Mouse (Mus musculus): ENCODE results near the gene Skap2. TPM values are rescaled to one million over a fixed set of nuclear protein-coding genes. Genes with fewer than 3 reads are reported as not detected.
A peak's percentile ranks its signal among the peaks of the same experiment; 100 is the strongest.

Gene Skap2
- polyA plus RNA-seq, 1 experiment = 10.9 TPM

- no peak overlapping the region for H3K27ac ChIP-seq (ENCODE audit: insufficient read depth, low read length)
- H3K4me1 ChIP-seq (ENCODE audit: control insufficient read depth, insufficient read depth, low read length) = no peaks in the 10 kb centered on the region; the same call in 1 of the 2 replicates
- H3K4me3 ChIP-seq (ENCODE audit: insufficient read depth, low read length) = no peak overlapping the region
- no peak for TF ChIP-seq POLR2A (IDR thresholded peaks at IDR 0.05; ENCODE audit: extremely low read depth, insufficient read depth, low read length)
- no peak for TF ChIP-seq CTCF (IDR thresholded peaks at IDR 0.05; ENCODE audit: extremely low read depth, insufficient read depth, low read length)
Observed at GRCm38 (mm10) chr6:51881181-51881968, 131.0 kb downstream of the Skap2 start.

GRCm38 (mm10) chr6:51880778-51881177, 131.6 kb downstream of the Skap2 start:
- Histone ChIP-seq H3K27ac (ENCODE audit: insufficient read depth, low read length) (no peak overlapping the region), H3K4me1 (ENCODE audit: control insufficient read depth, insufficient read depth, low read length) (no peaks in the 10 kb centered on the region; the same call in 1 of the 2 replicates), H3K4me3 (ENCODE audit: insufficient read depth, low read length) (no peak overlapping the region)
- TF ChIP-seq CTCF (IDR thresholded peaks at IDR 0.05; ENCODE audit: extremely low read depth, insufficient read depth, low read length) (no peak), POLR2A (IDR thresholded peaks at IDR 0.05; ENCODE audit: extremely low read depth, insufficient read depth, low read length) (no peak)

- no peak for TF ChIP-seq CTCF (IDR thresholded peaks at IDR 0.05; ENCODE audit: extremely low read depth, insufficient read depth, low read length)
- TF ChIP-seq POLR2A (IDR thresholded peaks at IDR 0.05; ENCODE audit: extremely low read depth, insufficient read depth, low read length) = no peak
Observed at GRCm38 (mm10) chr6:51878551-51878950, 133.8 kb downstream of the Skap2 start.

GRCm38 (mm10) chr6:51876841-51877553, 135.4 kb downstream of the Skap2 start:
- no peaks in the 10 kb centered on the region for H3K4me1 ChIP-seq (ENCODE audit: control insufficient read depth, insufficient read depth, low read length)
- no peak overlapping the region for H3K4me3 ChIP-seq (ENCODE audit: insufficient read depth, low read length)
- H3K27ac ChIP-seq (ENCODE audit: insufficient read depth, low read length) = no peak overlapping the region
- TF ChIP-seq CTCF (IDR thresholded peaks at IDR 0.05; ENCODE audit: extremely low read depth, insufficient read depth, low read length) (no peak), POLR2A (IDR thresholded peaks at IDR 0.05; ENCODE audit: extremely low read depth, insufficient read depth, low read length) (no peak)

More at GRCm38 (mm10) chr6:51878551-51878950, 133.8 kb downstream of the Skap2 start:
- no peak overlapping the region for H3K4me3 ChIP-seq (ENCODE audit: insufficient read depth, low read length)
- H3K4me1 ChIP-seq (ENCODE audit: control insufficient read depth, insufficient read depth, low read length) = no peaks in the 10 kb centered on the region; the same call in 1 of the 2 replicates
- H3K27ac ChIP-seq (ENCODE audit: insufficient read depth, low read length) = no peak overlapping the region

- H3K4me1 ChIP-seq (ENCODE audit: control insufficient read depth, insufficient read depth, low read length) = no peaks in the 10 kb centered on the region
- H3K4me3 ChIP-seq (ENCODE audit: insufficient read depth, low read length) = no peak overlapping the region
- no peak overlapping the region for H3K27ac ChIP-seq (ENCODE audit: insufficient read depth, low read length)
- no peak for TF ChIP-seq CTCF (IDR thresholded peaks at IDR 0.05; ENCODE audit: extremely low read depth, insufficient read depth, low read length)
- no peak for TF ChIP-seq POLR2A (IDR thresholded peaks at IDR 0.05; ENCODE audit: extremely low read depth, insufficient read depth, low read length)
Observed at GRCm38 (mm10) chr6:51875884-51876626, 136.3 kb downstream of the Skap2 start.

- Histone ChIP-seq H3K4me1 (ENCODE audit: control insufficient read depth, insufficient read depth, low read length) (no peaks in the 10 kb centered on the region), H3K27ac (ENCODE audit: insufficient read depth, low read length) (no peak overlapping the region), H3K4me3 (ENCODE audit: insufficient read depth, low read length) (no peak overlapping the region)
- TF ChIP-seq CTCF (IDR thresholded peaks at IDR 0.05; ENCODE audit: extremely low read depth, insufficient read depth, low read length) (no peak), POLR2A (IDR thresholded peaks at IDR 0.05; ENCODE audit: extremely low read depth, insufficient read depth, low read length) (no peak)
Observed at GRCm38 (mm10) chr6:51874035-51874434, 138.3 kb downstream of the Skap2 start.

GRCm38 (mm10) chr6:51871135-51871534, 141.2 kb downstream of the Skap2 start:
- Histone ChIP-seq H3K4me3 (ENCODE audit: insufficient read depth, low read length) (no peak overlapping the region), H3K4me1 (ENCODE audit: control insufficient read depth, insufficient read depth, low read length) (no peaks in the 10 kb centered on the region), H3K27ac (ENCODE audit: insufficient read depth, low read length) (no peak overlapping the region)
- TF ChIP-seq CTCF (IDR thresholded peaks at IDR 0.05; ENCODE audit: extremely low read depth, insufficient read depth, low read length) (0 out of 2 replicates have a peak, but pooled peaks have one; percentile 2), POLR2A (IDR thresholded peaks at IDR 0.05; ENCODE audit: extremely low read depth, insufficient read depth, low read length) (no peak)

- no peaks in the 10 kb centered on the region for H3K4me1 ChIP-seq (ENCODE audit: control insufficient read depth, insufficient read depth, low read length)
- H3K4me3 ChIP-seq (ENCODE audit: insufficient read depth, low read length) = no peak overlapping the region
- H3K27ac ChIP-seq (ENCODE audit: insufficient read depth, low read length) = no peak overlapping the region
- TF ChIP-seq POLR2A (IDR thresholded peaks at IDR 0.05; ENCODE audit: extremely low read depth, insufficient read depth, low read length) (no peak), CTCF (IDR thresholded peaks at IDR 0.05; ENCODE audit: extremely low read depth, insufficient read depth, low read length) (no peak)
Observed at GRCm38 (mm10) chr6:51870294-51870693, 142.1 kb downstream of the Skap2 start.

- H3K27ac ChIP-seq (ENCODE audit: insufficient read depth, low read length) = no peak overlapping the region
- H3K4me3 ChIP-seq (ENCODE audit: insufficient read depth, low read length) = no peak overlapping the region
- TF ChIP-seq POLR2A (IDR thresholded peaks at IDR 0.05; ENCODE audit: extremely low read depth, insufficient read depth, low read length) = no peak
- TF ChIP-seq CTCF (IDR thresholded peaks at IDR 0.05; ENCODE audit: extremely low read depth, insufficient read depth, low read length) = no peak
- no peaks in the 10 kb centered on the region for H3K4me1 ChIP-seq (ENCODE audit: control insufficient read depth, insufficient read depth, low read length)
Observed at GRCm38 (mm10) chr6:51866596-51866995, 145.8 kb downstream of the Skap2 start.
